Mouse (Mus musculus) layer of hippocampus, postnatal 10 days (tissue): ENCODE data around the gene Ttll1. TPM values are rescaled to one million over a fixed set of nuclear protein-coding genes. Genes with fewer than 3 reads are reported as not detected.

Experiments used
- DNase-seq, 2 experiments: peaks; one replicate each; pipeline ENCODE4 v3.0.0; 2021; ENCODE audit warnings: low spot score in 2 of 2
- total RNA-seq, 2 experiments: library from RNA; stranded (reverse); gene quantifications; 2 replicates each; pipeline ENCODE4 v1.2.3; 2021

Gene Ttll1
- total RNA-seq, 2 experiments from 2014 or later: 49.4 to 53.1 TPM

DNA sequence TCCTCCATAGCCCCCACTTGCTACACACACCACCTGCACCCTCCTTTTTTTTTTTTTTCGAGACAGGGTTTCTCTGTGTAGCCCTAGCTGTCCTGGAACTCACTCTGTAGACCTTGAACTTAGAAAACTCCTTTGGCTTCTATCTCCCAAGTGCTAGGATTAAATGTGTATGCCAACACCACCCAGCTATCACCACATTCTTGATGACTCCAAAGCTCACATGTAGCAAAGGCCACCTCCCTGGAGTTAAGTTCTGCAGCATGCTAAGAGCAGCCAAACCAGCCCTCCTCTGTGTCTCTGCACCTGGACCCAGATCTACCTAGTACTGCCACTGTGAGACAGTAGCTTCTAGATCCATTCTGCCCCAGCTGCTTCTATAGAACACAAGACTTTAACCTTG lies 53.2 kb downstream of the Ttll1 start:
- no peak for DNase-seq

- DNase-seq: no peak
These were observed 55.1 kb downstream of the Ttll1 start for GRCm38 (mm10) chr15:83455637-83456036.

DNA sequence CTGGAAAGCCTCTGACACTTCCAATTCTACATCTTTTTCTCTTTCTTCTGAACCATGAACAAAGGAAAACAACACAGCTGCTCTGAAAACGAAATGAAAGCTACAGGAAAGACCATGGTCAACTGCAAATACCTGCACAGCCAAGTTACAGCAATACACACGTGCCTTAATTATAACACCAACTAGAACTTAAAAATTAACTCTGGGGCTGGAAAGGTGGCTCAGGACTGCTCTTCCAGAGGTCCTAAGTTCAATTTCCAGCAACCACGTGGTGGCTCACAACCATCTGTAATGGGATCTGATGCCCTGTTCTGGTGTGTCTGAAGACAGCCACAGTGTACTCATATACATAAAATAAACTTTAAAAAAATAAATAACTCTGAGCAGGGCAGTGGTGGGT lies 55.7 kb downstream of the Ttll1 start:
- no peak for DNase-seq

GRCm38 (mm10) chr15:83454419-83454818 lies 56.3 kb downstream of the Ttll1 start:
- no peak for DNase-seq

GRCm38 (mm10) chr15:83453879-83454278 lies 56.8 kb downstream of the Ttll1 start:
- DNase-seq: no peak

DNA sequence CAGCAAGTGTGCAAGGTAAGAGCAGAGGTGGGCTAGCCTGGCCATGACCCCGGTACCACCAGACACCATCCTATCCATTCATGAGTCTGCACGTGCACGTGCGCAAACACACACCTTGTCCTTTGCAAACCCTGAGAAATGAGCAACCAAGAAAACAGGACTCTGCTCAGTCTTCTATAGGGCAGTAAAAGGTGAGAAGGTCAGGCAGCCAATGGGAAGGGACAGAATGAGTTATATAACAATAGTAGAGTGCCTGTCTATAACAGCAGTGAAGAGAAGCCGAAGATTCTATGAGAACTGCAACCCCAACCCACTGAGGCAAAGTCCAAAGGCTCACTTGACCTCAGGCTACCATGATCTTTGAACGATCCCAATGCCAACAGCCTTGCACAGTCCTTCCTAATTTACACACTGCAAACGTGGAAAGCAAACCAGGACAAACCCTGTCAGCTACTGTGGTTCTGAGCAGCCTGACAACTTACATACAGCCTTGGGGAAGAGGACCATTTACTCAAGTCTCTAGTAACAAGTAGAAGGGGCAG lies 58.4 kb downstream of the Ttll1 start:
- no peak for DNase-seq

- DNase-seq: peak; percentile 28 to 33
These were observed 59.0 kb downstream of the Ttll1 start for GRCm38 (mm10) chr15:83451621-83452210.

- no peak for DNase-seq
These were observed 60.7 kb downstream of the Ttll1 start for GRCm38 (mm10) chr15:83450007-83450406.

- no peak for DNase-seq
These were observed 62.0 kb downstream of the Ttll1 start for GRCm38 (mm10) chr15:83448646-83449045.

- peak; percentile 40 to 48 for DNase-seq
These were observed 62.7 kb downstream of the Ttll1 start for GRCm38 (mm10) chr15:83447791-83448544.

GRCm38 (mm10) chr15:83445908-83446307 lies 64.8 kb downstream of the Ttll1 start:
- DNase-seq: no peak

DNA sequence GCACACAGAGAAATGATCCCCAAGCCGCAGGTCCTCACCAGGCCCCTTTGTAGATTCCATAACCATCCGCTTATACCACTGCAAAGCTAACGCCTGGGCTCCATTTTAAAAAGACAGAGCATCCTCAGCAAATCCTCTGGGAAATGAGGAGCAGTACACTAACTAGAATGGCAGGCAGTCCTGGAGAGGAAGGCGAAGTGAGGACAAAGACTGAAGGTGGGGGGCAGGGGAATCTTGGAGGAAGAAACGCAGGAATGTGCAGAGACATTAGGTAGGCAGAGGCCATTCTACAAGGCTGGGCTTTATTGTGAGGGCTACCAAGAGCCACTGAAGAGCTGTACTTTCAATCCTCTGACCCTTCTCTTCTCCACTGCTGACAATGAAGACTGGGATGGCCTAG lies 65.3 kb downstream of the Ttll1 start:
- no peak for DNase-seq

DNA sequence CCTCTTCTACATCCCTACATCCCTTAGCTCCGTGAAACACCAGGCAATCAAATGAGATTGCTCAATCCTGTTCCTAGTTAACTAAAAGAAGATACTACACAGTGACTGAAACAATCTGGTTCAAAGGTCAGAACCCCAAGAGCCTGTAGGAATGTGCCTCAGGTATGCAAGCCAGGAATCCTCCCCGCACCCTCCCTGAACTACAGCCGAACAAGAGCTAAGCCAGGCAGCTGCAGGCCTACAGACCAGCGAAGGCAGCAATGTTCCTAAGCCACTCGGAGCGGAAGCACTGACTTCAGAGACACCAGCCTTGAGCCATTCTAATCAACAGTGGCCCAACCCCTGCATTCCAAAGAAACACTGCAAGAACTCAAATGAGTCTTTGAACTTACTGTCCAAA lies 66.3 kb downstream of the Ttll1 start:
- DNase-seq: no peak

DNA sequence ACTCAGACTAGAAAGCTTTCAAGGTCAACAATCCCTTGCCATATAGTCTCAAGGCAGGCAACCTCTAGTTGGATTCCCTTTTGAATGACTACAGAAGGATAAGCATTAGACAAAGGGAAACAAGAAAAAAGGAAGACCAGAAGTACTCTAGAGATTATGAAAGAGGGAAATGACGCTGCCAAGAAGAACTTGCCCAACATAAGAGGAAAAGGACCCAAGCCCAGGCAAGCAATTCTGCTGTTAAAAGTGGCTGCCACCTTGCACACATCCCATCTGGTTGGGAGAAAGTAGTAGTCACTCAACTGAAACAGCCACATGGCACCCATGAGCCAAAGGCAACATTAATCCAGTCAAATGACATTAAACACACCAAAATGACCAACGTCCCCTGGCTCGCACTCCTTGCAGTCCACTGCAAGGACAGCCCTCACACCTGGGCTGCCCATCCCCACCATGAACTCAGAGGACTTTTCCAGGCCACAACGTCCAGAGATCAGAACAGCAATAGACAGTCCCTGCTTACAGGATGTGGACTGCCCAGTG lies 68.1 kb downstream of the Ttll1 start:
- no peak for DNase-seq

DNA sequence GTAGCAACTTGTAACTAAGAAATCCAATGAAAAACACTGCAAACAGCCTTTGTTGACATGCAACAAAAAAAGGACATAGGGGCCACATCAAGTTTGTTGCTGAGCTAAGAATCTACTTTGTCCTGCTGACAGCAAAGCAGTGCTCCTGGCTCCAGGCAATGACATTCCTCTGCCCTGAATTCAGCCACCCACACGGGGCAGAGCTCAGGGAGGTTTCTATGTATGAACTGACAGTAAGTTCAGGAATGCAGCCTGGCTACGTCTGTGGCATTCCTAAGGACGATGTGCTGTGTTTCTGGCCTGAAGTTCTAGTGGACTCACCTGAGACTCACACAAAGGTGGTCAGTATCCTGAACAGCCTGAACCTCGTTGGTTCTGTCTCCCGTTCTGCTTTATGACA lies 70.0 kb downstream of the Ttll1 start:
- DNase-seq: no peak

DNA sequence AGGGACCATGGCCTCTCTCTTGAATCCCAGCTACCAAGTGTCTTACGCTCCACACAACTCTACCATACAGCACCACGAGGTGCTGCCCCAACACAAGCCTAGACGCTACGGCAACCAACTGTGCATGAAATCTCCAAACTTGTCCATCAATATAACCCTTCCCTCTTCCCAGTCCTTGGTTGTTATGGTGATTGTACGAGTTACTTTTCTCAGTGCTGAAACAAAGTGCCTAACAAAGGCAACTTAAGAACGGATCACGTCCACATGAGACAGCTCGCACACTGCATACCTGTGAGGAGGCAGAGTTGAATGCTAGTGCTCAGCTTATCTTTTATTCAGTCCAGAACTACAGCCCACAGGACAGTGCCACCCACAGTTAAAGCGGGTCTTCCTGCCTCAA lies 74.2 kb downstream of the Ttll1 start:
- no peak for DNase-seq

DNA sequence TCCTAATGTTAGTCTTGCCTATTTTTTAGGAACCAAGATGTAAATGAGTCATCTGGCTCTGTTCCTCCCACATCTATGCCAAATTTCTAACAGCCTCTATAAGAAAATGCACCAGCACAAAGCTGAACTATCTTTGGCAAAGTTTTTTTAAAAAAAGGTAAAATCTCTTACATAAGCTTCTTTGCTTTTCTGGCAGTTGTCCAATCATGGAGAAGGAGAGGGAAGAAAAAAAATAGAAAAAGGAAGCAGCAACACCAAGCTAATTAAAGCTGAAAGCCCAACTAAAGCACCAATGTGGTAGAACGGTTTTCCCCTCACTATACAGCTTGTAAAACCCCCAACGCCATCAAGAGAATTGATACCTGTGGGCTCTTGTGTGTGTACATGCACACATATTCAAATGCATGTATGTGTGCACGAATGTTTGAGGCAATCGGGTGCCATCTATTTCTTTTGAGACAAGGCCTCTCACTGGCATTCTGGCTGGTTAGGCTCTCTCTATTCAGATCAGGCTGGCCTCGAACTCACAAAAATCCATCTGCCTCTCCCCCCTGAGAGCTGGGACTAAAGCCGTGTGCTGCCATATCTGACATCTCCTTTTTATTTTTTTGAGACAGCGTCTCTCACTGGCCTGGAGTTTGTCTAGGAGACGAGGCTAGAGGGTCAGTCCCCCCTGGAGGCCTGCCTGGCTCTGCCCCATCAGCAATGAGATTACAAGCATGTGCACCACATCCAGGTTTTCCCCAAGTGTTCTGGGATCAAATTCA lies 75.2 kb downstream of the Ttll1 start:
- no peak for DNase-seq

- no peak for DNase-seq
These were observed 76.0 kb downstream of the Ttll1 start for GRCm38 (mm10) chr15:83434692-83435091.
